Mouse (Mus musculus) heart, embryonic 11.5 days (tissue): Measurements from ENCODE around the gene Chd6. TPM values are rescaled to one million over a fixed set of nuclear protein-coding genes. Genes with fewer than 3 reads are reported as not detected.
A peak's percentile ranks its signal among the peaks of the same experiment; 100 is the strongest.

Experiments
- ATAC-seq: fragments of 200-750 bp; cut with Nextera tagmentation; replicated peaks from 2 replicates; pipeline ENCODE4 v1.8.0; 2017; ENCODE audit warnings: moderate library complexity; ENCODE audit not compliant: insufficient number of reproducible peaks, low FRiP score, low TSS enrichment
- H3K27ac ChIP-seq: fragments of 300-500 bp; sonication (generic); 2 replicates; pipeline ENCODE4 v1.5.1; 2014; ENCODE audit warnings: mild to moderate bottlenecking, low read depth, low read length
- H3K27me3 ChIP-seq: fragments of 300-500 bp; sonication (generic); 2 replicates; pipeline ENCODE4 v1.6.1; 2014; ENCODE audit warnings: mild to moderate bottlenecking, low read length, mixed read lengths; ENCODE audit not compliant: control insufficient read depth, insufficient read depth
- H3K36me3 ChIP-seq: fragments of 300-500 bp; sonication (generic); 2 replicates; pipeline ENCODE4 v1.6.1; 2014; ENCODE audit warnings: mild to moderate bottlenecking, low read length, moderate library complexity, mixed read lengths; ENCODE audit not compliant: control insufficient read depth, insufficient read depth
- H3K4me1 ChIP-seq: fragments of 300-500 bp; sonication (generic); 2 replicates; pipeline ENCODE4 v1.6.1; 2014; ENCODE audit warnings: low read length; ENCODE audit not compliant: control insufficient read depth, insufficient read depth
- H3K4me2 ChIP-seq: fragments of 300-500 bp; sonication (generic); 2 replicates; pipeline ENCODE4 v1.6.1; 2014; ENCODE audit warnings: mild to moderate bottlenecking, moderate library complexity
- H3K4me3 ChIP-seq: fragments of 300-500 bp; sonication (generic); 2 replicates; pipeline ENCODE4 v1.5.1; 2014; ENCODE audit warnings: low read depth, low read length
- H3K9ac ChIP-seq: fragments of 300-500 bp; sonication (generic); 2 replicates; pipeline ENCODE4 v1.6.1; 2014; ENCODE audit warnings: mild to moderate bottlenecking, low read depth, low read length, moderate library complexity
- H3K9me3 ChIP-seq: fragments of 300-500 bp; sonication (generic); replicated peaks from 2 replicates; pipeline ENCODE4 v1.6.1; 2016; ENCODE audit warnings: low read length; ENCODE audit not compliant: control insufficient read depth
- WGBS: fragments of 180-500 bp; shearing (Covaris S2); extraction: QIAGEN DNeasy Blood & Tissue Kit; methylation state at CpG from one replicate; pipeline ENCODE4 v1.1.7; 2014; ENCODE audit not compliant: insufficient replicate concordance; 5-methylcytosine and 5-hydroxymethylcytosine counted together
- polyA plus RNA-seq: library from polyadenylated mRNA; unstranded; fragments of >200 nt; fragmentation: Nextera tagmentation; extraction: Ambion mirVana; gene quantifications from 2 replicates; pipeline ENCODE4 v1.2.1, GENCODE M21; 2014

Gene Chd6
- 20.8 and 25.0 TPM in 2 replicates for polyA plus RNA-seq

DNA sequence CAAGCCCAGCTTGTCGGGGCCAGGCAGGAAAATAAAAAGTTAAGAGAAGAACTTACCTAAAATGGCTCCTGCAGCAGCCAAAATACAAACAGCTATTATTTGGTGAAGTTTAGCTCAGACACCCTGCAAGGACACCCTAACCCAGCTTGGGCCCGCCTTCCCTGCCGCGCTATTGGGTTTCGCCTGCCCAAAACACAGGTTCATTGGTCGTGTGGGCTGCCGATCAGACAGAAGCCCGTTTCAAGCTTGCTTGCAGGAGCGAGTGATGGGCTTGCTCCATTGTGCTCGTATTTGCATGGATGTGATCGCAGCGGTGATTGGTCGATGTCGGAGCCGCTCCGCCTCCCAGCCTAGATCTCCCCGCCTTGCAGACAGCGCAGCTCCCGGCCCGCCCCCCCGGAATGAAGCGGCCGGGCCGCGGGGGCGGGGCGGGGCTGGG is at the start of gene Chd6:
Chd6 (minus strand) TSS at position 143 of the 439 bp plus-strand sequence.
- H3K9ac ChIP-seq = peak within 1 kb of the TSS; percentile 98
- H3K27me3 ChIP-seq = no peaks in the 10 kb centered on the region
- H3K27ac ChIP-seq = peak within 1 kb of the TSS; percentile 98
- H3K4me2 ChIP-seq = peak within 1 kb of the TSS; percentile 90
- ATAC-seq = peak; percentile 99
- H3K4me3 ChIP-seq = peak within 1 kb of the TSS; percentile 98
- WGBS = under 1% methylated on average over 27 of the region's 27 CpGs
- no peaks in the 10 kb centered on the region for H3K36me3 ChIP-seq
- no peaks in the 10 kb centered on the region for H3K9me3 ChIP-seq
- H3K4me1 ChIP-seq = peaks cover 7% of the 10 kb centered on the region; the same call in 1 of the 2 replicates

DNA sequence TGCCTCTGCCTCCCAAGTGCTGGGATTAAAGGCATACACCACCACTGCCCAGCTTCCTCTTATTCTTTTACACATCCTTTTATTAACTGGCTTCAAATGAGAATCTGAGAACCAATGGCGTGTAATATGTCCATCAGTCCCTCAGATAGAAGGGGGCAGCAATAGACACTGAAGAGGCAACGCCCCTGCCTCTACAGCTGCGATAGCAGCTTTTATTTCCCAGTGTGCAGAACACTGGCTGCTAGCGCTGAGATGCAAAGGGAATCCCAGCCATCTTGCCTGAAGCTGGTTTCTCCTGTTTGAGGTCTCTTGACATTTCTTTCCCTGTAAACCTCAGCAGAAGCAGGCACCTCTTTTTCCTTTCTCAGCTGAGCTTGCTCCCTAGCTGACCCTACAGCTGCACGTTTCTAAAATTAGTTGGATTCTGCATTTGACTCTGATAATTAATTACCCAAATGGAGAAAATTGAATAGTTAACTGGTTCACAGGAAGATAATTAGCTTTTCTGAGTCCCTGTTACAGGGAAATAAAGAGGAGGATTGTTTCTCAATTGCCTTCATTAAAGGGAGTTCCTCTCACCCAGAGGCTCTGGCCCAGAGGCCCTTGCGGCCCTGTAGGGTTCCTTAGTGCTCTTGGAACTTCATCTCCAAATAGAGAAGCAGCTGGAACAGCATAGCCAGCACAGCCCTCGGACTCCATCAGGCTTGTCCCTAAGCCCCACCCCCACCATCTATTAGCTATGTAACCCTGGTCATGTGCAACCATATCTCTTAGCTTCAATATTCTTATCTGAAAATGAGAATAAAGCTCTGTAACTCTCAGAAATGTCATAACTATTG is 41.3 kb upstream of the Chd6 start:
- Histone ChIP-seq H3K27ac (no peak overlapping the region), H3K9ac (no peak overlapping the region), H3K9me3 (no peaks in the 10 kb centered on the region), H3K4me1 (no peaks in the 10 kb centered on the region), H3K27me3 (no peaks in the 10 kb centered on the region), H3K4me2 (no peak overlapping the region), H3K4me3 (no peak overlapping the region), H3K36me3 (no peaks in the 10 kb centered on the region)
- WGBS = 72% methylated on average over 7 of the region's 7 CpGs
- ATAC-seq = no peak

DNA sequence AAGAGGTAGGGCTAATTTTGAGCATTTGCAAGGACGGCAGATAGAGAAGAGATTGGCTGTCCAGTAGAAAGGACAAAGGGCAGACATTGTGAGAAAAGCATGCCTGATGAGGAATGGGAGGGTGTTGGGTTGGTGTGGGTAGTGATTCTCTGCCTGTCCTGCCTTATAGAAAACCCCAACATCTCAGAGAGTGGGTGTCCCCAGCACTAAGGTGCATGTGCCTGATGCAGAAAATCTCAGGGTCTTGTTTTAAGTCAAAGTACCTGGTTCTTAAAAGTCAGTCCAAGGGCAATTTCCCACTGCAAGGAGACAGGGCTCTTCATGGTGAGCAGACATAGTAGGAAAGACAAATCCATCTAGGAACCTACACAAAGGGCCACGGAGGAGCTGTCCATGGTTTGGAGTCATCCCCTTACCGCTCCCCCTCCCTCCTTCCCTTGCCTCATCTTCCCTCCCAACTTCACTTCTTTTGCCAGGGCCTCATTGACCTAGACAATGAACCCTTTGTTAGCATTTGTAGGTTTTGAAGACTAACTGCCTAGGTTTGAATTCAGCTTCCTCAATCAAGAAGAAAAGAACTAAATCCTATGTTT is 39.6 kb upstream of the Chd6 start:
- WGBS = 49% methylated on average over 3 of the region's 3 CpGs
- Histone ChIP-seq H3K27me3 (no peaks in the 10 kb centered on the region), H3K4me2 (no peak overlapping the region), H3K27ac (no peak overlapping the region), H3K36me3 (no peaks in the 10 kb centered on the region), H3K9ac (no peak overlapping the region), H3K4me1 (no peaks in the 10 kb centered on the region), H3K9me3 (no peaks in the 10 kb centered on the region), H3K4me3 (no peak overlapping the region)
- ATAC-seq = no peak

DNA sequence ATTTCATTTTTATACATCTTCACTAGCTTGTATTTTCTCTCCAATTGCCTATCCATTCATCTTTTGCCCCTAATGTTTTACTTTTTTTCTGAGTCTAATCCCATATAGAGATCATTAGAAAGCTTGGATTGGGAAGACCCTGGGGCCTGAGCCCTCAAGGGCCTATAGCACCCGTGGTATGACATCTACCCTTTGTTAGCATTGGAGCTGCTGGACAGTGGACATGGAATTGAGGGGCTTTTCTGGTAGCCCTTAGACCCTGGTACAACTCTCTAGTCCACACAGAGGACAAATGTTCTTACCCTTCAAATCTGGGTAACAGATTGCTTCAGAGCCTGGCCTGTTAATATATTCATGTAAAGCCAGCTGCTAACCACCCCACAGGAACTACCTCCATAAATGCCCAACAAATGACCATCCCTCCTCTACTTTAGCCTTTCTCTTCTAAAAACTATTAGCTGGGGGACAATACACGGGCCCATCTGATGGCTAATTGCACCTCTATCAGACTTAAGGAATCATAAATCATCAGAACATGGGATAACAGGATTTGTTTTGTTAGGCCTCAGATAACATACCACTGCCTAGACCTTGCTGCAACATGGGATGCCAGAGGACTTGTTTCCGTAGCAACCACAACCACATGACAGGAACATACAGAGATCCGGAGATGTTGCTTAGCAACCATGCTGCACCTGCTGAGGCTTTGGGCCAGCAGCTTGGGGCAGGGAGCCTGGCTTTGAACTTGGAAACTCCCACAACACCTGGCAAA is 39.0 kb upstream of the Chd6 start:
- H3K36me3 ChIP-seq = no peaks in the 10 kb centered on the region
- no peak overlapping the region for H3K9ac ChIP-seq
- no peak overlapping the region for H3K4me2 ChIP-seq
- 63% methylated on average over 4 of the region's 4 CpGs for WGBS
- H3K27me3 ChIP-seq = no peaks in the 10 kb centered on the region
- no peaks in the 10 kb centered on the region for H3K4me1 ChIP-seq
- no peak overlapping the region for H3K4me3 ChIP-seq
- H3K27ac ChIP-seq = no peak overlapping the region
- H3K9me3 ChIP-seq = no peaks in the 10 kb centered on the region
- no peak for ATAC-seq

DNA sequence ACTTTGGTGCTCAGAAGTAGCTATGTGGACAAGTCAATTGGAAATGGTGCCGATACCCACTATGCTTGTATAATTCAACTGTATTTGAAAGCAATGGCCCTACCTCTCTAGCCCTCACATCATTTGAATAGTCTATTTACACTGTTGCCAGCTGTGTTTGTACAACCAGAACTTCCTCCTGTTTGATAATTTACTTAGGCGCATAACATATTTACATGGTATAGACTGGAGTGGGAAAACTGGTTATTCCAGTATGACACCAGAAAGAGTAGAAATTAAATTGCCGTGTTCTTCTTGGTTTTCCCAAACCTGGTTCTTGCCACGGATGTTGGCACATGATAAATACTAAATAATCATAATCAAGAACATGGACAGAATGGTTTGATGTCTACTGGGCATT is 35.9 kb upstream of the Chd6 start:
- WGBS = 80% methylated on average over 4 of the region's 4 CpGs
- Histone ChIP-seq H3K4me1 (no peaks in the 10 kb centered on the region), H3K27me3 (no peaks in the 10 kb centered on the region), H3K4me3 (no peak overlapping the region), H3K9me3 (no peaks in the 10 kb centered on the region), H3K36me3 (no peaks in the 10 kb centered on the region), H3K9ac (no peak overlapping the region), H3K4me2 (no peak overlapping the region), H3K27ac (no peak overlapping the region)
- no peak for ATAC-seq

DNA sequence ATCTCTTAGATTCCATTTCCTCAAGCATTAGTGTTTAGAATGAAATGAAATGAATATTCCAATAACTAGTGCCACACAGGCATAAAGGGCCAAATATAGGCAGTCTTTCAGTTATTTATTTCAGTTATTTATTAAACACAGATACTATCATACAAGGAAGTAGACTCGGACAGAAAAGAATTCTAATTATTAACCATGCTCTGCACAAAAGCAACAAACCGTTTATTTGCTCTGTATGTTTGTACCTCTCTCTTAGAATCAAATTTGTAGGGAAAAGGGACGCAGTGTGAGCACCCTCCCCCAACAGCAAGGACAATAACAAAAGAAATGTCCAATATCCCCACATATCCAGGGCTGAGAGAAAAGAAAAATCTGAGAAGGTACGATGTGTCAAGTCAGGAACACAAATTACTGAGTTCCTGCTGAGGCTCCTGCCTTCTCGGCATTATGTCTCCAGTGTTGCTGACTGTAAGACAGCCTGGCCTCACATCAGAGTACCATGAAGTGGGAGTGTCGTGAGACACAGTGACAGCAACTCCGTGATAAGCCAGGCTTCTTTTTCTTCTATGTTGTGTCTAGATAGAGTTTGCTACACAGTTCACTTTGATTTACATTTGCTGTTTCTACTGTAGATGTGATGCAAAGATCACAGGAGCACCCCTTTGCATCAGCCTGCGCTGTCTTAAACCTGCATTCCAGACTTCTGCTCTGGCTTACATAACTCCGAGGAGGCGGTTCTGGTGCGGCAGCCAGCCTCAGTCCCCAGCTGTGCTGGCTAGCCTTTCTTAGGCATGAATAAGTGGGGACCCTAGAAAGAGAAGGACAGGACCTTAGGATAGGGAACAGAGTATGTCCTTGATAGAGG is 30.0 kb upstream of the Chd6 start:
- no peak overlapping the region for H3K27ac ChIP-seq
- 56% methylated on average over 11 of the region's 11 CpGs for WGBS

DNA sequence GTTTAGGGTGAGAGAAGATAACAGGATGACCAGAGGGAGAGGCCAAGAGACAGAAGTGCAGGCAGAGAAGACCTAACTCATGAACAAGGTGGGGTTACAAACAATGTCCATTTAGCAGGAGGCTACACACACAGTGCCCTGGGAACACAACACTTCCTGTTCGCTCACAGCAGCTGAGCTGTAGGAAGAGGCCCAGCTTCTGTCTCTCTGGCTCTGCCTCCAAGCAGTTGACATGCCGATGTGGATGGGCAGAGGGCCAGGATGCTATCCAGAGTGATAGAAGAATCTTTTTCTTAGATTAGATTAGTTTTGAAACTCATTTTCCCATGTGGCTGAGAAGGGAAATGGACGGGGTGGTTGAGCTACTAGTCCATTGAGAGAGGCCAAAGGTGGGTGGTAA is 28.1 kb upstream of the Chd6 start:
- Histone ChIP-seq H3K9ac (no peak overlapping the region), H3K4me2 (no peak overlapping the region), H3K27ac (no peak overlapping the region), H3K36me3 (no peaks in the 10 kb centered on the region), H3K9me3 (no peaks in the 10 kb centered on the region), H3K4me1 (no peaks in the 10 kb centered on the region), H3K27me3 (no peaks in the 10 kb centered on the region), H3K4me3 (no peak overlapping the region)
- WGBS = 55% methylated on average over 3 of the region's 3 CpGs
- ATAC-seq = peak; percentile 39; the same call in 1 of the 2 replicates

More for the DNA sequence above, 30.0 kb upstream of the Chd6 start:
- Histone ChIP-seq H3K9me3 (no peaks in the 10 kb centered on the region), H3K36me3 (no peaks in the 10 kb centered on the region), H3K4me3 (no peak overlapping the region), H3K9ac (no peak overlapping the region), H3K27me3 (no peaks in the 10 kb centered on the region), H3K4me2 (no peak overlapping the region), H3K4me1 (no peaks in the 10 kb centered on the region)
- no peak for ATAC-seq
